Mouse (Mus musculus): ENCODE data around the gene Dvl2. TPM values are rescaled to one million over a fixed set of nuclear protein-coding genes. Genes with fewer than 3 reads are reported as not detected.
A peak's percentile ranks its signal among the peaks of the same experiment; 100 is the strongest.
"Not testable (repeated sequence)": the region's sequence is repeated elsewhere in the genome, so short reads cannot be mapped to it uniquely, and the experiment has no call there.

The Dvl2 gene
- polyA plus RNA-seq (2015; fragmentation: Nextera tagmentation; extraction: Ambion mirVana) = 34.6 and 34.7 TPM in 2 replicates

DNA sequence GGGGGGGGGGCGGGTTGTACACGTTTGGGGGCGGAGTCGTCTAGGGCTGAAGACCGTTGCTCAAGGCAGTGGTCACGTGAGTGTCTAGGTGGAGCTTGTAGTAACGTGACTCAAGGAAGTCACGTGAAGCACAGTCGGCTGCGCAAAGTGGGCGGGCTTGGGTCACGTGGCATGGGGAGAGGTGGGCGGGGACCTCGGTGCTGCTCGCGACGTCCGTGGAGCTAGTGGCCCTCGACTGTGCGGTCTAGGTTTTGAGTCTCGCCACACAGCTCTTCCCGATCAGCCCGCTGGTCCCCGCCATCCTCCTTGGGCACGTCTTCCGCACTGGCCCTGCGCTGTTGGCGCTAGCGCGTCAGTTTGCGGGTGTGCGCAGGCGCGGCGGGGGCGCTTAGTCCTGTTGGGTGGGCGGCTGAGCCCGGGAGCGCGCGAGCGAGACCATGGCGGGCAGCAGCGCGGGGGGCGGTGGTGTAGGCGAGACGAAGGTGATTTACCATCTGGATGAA, at the start of gene Dvl2:
Gene Dvl2 (plus strand): TSS at position 200 of the 503 bp plus-strand sequence.
- Histone ChIP-seq H3K9ac (replicated peaks; ENCODE audit: low read depth, low read length) (peak within 1 kb of the TSS; percentile 83), H3K4me3 (replicated peaks; ENCODE audit: low read length) (peak within 1 kb of the TSS; percentile 82), H3K4me1 (replicated peaks; ENCODE audit: control insufficient read depth, insufficient read depth, low read length) (peaks cover 42% of the 10 kb centered on the region), H3K27ac (ENCODE audit: low read length) (peak within 1 kb of the TSS; percentile 97), H3K4me2 (ENCODE audit: low read length) (peak within 1 kb of the TSS; percentile 95), H3K9me3 (ENCODE audit: control insufficient read depth, low read length) (no peaks in the 10 kb centered on the region), H3K36me3 (ENCODE audit: control insufficient read depth, insufficient read depth) (peaks cover 11% of the 10 kb centered on the region; the same call in 1 of the 2 replicates), H3K27me3 (replicated peaks; ENCODE audit: control insufficient read depth, insufficient read depth, low read length) (no peaks in the 10 kb centered on the region)
- peak; percentile 69 for ATAC-seq
- under 1% methylated on average over 48 of the region's 48 CpGs for WGBS

DNA sequence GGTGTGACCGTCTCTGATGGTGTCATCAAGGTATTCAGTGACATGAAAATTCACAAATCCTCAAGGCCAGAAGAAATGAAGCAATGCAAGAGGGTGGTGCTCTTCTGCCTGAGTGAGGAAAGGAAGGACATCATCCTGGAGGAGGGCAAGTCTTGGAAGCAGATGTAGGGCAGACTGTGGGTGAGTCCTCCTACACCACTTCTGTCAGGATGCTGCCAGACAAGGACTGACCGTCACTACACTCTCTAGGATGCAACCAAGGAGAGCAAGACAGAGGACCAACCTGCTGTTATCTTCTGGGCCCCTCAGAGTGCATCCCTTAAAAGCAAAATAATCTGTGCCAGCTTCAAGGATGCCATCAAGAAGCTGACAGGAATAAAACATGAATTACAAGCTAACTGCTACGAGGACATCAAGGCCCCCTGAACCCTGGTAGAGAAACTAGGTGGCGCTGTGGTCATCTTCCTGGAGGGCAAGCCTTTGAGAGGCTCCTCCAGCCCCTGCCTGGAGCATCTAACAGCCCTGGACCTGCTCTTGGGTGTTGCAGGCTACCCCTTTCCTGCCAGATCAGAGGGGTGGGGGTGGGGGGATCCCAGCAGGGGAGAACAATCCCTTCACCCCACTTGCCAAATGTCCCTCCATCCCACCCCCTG, 49.5 kb upstream of the Dvl2 start:
- no peak overlapping the region for H3K27ac ChIP-seq (ENCODE audit: low read length)
- no peak for ATAC-seq
- H3K4me1 ChIP-seq (replicated peaks; ENCODE audit: control insufficient read depth, insufficient read depth, low read length) = peaks cover 17% of the 10 kb centered on the region
- H3K9me3 ChIP-seq (ENCODE audit: control insufficient read depth, low read length) = no peaks in the 10 kb centered on the region
- H3K4me3 ChIP-seq (replicated peaks; ENCODE audit: low read length) = no peak overlapping the region
- 45% methylated on average over 4 of the region's 4 CpGs for WGBS
- H3K27me3 ChIP-seq (replicated peaks; ENCODE audit: control insufficient read depth, insufficient read depth, low read length) = no peaks in the 10 kb centered on the region
- no peak overlapping the region for H3K9ac ChIP-seq (replicated peaks; ENCODE audit: low read depth, low read length)
- no peaks in the 10 kb centered on the region for H3K36me3 ChIP-seq (ENCODE audit: control insufficient read depth, insufficient read depth)
- no peak overlapping the region for H3K4me2 ChIP-seq (ENCODE audit: low read length)

DNA sequence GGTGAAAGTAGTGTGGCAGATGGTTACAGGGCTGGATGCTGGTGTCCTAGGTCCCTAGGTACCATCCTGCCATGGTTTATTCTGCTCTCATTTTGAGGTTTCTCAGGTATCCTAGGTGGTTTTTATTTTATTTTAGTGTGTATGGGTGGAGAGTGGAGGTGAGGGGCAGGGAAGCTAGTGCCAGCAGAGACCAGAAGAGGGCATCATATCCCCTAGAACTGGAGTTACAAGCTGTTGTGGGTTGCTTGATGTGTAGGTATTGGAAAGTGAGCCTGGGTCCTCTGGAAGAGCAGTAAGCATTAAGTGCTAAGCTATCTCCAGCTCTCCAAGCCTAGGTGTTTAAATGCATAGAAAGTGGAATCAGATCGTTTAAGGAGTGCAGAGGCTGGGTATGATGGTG, 48.1 kb upstream of the Dvl2 start:
- H3K36me3 ChIP-seq (ENCODE audit: control insufficient read depth, insufficient read depth) = no peaks in the 10 kb centered on the region
- H3K27ac ChIP-seq (ENCODE audit: low read length) = no peak overlapping the region
- H3K9ac ChIP-seq (replicated peaks; ENCODE audit: low read depth, low read length) = no peak overlapping the region
- peaks cover 15% of the 10 kb centered on the region for H3K4me1 ChIP-seq (replicated peaks; ENCODE audit: control insufficient read depth, insufficient read depth, low read length)
- ATAC-seq = no peak
- 47% methylated on average over 1 of the region's 1 CpGs for WGBS
- H3K9me3 ChIP-seq (ENCODE audit: control insufficient read depth, low read length) = no peaks in the 10 kb centered on the region
- no peak overlapping the region for H3K4me3 ChIP-seq (replicated peaks; ENCODE audit: low read length)
- no peaks in the 10 kb centered on the region for H3K27me3 ChIP-seq (replicated peaks; ENCODE audit: control insufficient read depth, insufficient read depth, low read length)
- H3K4me2 ChIP-seq (ENCODE audit: low read length) = no peak overlapping the region

DNA sequence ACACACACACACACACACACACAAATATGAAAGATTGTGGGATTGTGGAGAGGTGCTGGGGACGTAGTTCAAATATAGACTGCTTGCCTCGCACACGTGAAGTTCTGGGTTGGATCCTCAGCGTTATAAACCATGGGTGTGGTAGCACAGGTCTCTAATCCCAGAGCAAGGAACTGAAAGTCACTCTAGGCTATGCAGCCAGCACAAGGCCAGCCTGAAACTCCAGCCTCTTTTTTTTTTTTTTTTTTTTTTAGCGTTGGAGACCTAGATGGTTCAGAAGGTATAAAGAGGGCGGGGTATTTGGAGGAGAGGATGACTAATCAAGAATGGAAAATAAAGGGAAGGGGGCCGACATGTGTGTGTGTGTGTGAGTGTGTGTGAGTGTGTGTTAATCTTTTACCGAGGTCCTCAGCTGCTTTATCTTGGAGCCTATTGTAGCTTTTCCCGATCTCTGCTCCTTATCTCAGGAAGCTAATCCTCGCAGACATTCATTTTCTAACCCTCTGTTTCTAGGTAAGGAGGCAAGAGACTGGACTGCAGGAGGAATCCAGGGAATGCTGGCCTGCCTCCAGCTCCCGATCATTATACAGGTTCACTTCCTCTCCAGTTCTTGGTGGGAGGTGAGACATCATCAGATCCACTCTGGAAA, 47.0 kb upstream of the Dvl2 start:
- no peak for ATAC-seq
- no peaks in the 10 kb centered on the region for H3K27me3 ChIP-seq (replicated peaks; ENCODE audit: control insufficient read depth, insufficient read depth, low read length)
- no peak overlapping the region for H3K4me3 ChIP-seq (replicated peaks; ENCODE audit: low read length)
- peaks cover 4% of the 10 kb centered on the region for H3K4me1 ChIP-seq (replicated peaks; ENCODE audit: control insufficient read depth, insufficient read depth, low read length)
- H3K36me3 ChIP-seq (ENCODE audit: control insufficient read depth, insufficient read depth) = no peaks in the 10 kb centered on the region
- 71% methylated on average over 11 of the region's 11 CpGs for WGBS
- no peak overlapping the region for H3K27ac ChIP-seq (ENCODE audit: low read length)
- H3K4me2 ChIP-seq (ENCODE audit: low read length) = no peak overlapping the region
- no peak overlapping the region for H3K9ac ChIP-seq (replicated peaks; ENCODE audit: low read depth, low read length)
- no peaks in the 10 kb centered on the region for H3K9me3 ChIP-seq (ENCODE audit: control insufficient read depth, low read length)

DNA sequence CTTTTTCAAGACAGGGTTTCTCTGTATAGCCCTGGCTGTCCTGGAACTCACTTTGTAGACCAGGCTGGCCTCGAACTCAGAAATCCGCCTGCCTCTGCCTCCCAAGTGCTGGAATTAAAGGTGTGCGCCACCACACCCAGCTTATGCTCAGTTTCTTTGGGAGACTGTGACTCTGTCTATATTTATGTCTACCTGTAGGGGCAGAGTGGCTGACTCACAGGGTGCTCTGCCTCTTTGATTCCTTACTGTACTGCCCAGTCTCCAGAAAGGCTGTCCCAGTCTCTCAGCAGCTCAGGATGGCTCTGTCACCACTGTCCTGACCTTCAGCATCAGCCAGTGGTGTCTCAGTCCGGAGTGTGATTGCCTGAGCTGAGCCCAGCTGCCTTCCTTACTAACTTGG, 44.8 kb upstream of the Dvl2 start:
- H3K9ac ChIP-seq (replicated peaks; ENCODE audit: low read depth, low read length); ATAC-seq: not testable (repeated sequence)
- 74% methylated on average over 4 of the region's 4 CpGs for WGBS

DNA sequence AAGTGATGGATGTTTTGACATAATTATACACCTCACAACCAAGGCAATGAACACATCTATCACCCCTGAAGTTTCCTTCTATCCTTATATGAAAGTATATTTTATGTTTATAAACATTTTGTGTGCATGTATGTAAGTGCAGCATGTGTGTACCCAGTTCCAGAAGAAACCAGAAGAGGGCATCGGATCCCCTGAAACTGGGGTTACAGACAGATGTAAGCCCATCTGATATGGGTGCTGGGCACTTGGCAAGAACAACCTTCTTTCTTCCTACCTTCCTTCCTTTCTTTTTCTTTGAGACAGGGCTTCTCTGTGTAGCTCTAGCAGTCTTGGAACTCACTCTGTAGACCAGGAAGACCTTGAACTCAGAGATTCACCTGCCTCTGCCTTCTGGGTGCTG, 44.2 kb upstream of the Dvl2 start:
- H3K36me3 ChIP-seq (ENCODE audit: control insufficient read depth, insufficient read depth) = no peaks in the 10 kb centered on the region
- no peak overlapping the region for H3K9ac ChIP-seq (replicated peaks; ENCODE audit: low read depth, low read length)
- H3K27ac ChIP-seq (ENCODE audit: low read length) = no peak overlapping the region
- H3K9me3 ChIP-seq (ENCODE audit: control insufficient read depth, low read length) = no peaks in the 10 kb centered on the region
- no peaks in the 10 kb centered on the region for H3K27me3 ChIP-seq (replicated peaks; ENCODE audit: control insufficient read depth, insufficient read depth, low read length)
- H3K4me1 ChIP-seq (replicated peaks; ENCODE audit: control insufficient read depth, insufficient read depth, low read length) = no peaks in the 10 kb centered on the region
- ATAC-seq = no peak
- H3K4me3 ChIP-seq (replicated peaks; ENCODE audit: low read length) = no peak overlapping the region
- no peak overlapping the region for H3K4me2 ChIP-seq (ENCODE audit: low read length)
- 77% methylated on average over 1 of the region's 1 CpGs for WGBS

More for the DNA sequence above, 44.8 kb upstream of the Dvl2 start:
- not testable (repeated sequence) for H3K4me2 ChIP-seq (ENCODE audit: low read length); H3K4me3 ChIP-seq (replicated peaks; ENCODE audit: low read length); H3K36me3 ChIP-seq (ENCODE audit: control insufficient read depth, insufficient read depth); H3K27ac ChIP-seq (ENCODE audit: low read length); H3K9me3 ChIP-seq (ENCODE audit: control insufficient read depth, low read length); H3K4me1 ChIP-seq (replicated peaks; ENCODE audit: control insufficient read depth, insufficient read depth, low read length); H3K27me3 ChIP-seq (replicated peaks; ENCODE audit: control insufficient read depth, insufficient read depth, low read length)

DNA sequence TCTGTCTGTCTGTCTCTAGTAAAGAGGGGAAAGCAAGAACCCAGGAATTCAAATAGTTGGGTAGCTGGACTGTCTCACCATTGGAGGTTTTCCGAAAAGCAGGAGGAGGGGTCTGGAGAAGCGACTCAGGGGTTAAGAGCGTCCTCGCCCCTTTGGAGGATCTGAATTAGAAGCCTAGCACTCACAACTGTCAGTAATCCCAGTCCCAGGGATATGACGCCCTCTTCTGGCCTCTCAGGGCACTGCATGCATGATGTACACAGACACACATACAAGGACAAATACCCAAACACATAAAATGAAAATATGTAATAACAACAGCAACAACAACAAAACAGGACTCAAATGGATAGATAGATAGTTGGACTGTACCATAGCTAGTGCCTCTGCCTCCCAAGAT, 39.8 kb upstream of the Dvl2 start:
- no peaks in the 10 kb centered on the region; the same call in 1 of the 2 replicates for H3K4me1 ChIP-seq (replicated peaks; ENCODE audit: control insufficient read depth, insufficient read depth, low read length)
- peaks cover 28% of the 10 kb centered on the region for H3K27me3 ChIP-seq (replicated peaks; ENCODE audit: control insufficient read depth, insufficient read depth, low read length)
- H3K4me2 ChIP-seq (ENCODE audit: low read length) = no peak overlapping the region
- ATAC-seq = no peak
- H3K36me3 ChIP-seq (ENCODE audit: control insufficient read depth, insufficient read depth) = no peaks in the 10 kb centered on the region
- no peak overlapping the region for H3K4me3 ChIP-seq (replicated peaks; ENCODE audit: low read length)
- no peak overlapping the region for H3K27ac ChIP-seq (ENCODE audit: low read length)
- no peaks in the 10 kb centered on the region for H3K9me3 ChIP-seq (ENCODE audit: control insufficient read depth, low read length)
- WGBS = 22% methylated on average over 5 of the region's 5 CpGs
- no peak overlapping the region for H3K9ac ChIP-seq (replicated peaks; ENCODE audit: low read depth, low read length)

DNA sequence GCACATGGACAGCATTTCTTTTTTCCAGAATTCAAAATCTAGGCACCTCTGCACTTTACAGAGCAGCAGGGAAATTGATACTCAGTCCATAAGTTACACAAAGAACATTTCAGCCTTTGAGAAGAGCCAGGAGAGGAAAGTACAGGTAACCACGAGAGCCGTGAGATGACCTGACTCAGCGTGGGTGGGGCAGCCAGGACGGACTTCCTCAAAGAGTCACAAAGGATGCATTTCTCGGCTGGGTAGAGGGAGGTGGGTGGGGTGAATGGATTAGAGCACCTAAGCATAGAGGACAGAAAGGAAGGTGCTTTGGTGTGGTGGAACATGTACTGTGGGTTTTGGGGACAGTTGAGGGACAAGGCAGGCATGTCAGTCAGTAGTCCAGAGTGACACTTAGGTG, 38.6 kb upstream of the Dvl2 start:
- no peak overlapping the region for H3K9ac ChIP-seq (replicated peaks; ENCODE audit: low read depth, low read length)
- H3K4me2 ChIP-seq (ENCODE audit: low read length) = no peak overlapping the region
- no peak overlapping the region for H3K27ac ChIP-seq (ENCODE audit: low read length)
- peaks cover 38% of the 10 kb centered on the region for H3K27me3 ChIP-seq (replicated peaks; ENCODE audit: control insufficient read depth, insufficient read depth, low read length)
- 48% methylated on average over 5 of the region's 5 CpGs for WGBS
- H3K9me3 ChIP-seq (ENCODE audit: control insufficient read depth, low read length) = no peaks in the 10 kb centered on the region
- peaks cover 5% of the 10 kb centered on the region for H3K4me1 ChIP-seq (replicated peaks; ENCODE audit: control insufficient read depth, insufficient read depth, low read length)
- no peak overlapping the region for H3K4me3 ChIP-seq (replicated peaks; ENCODE audit: low read length)
- no peak for ATAC-seq
- no peaks in the 10 kb centered on the region for H3K36me3 ChIP-seq (ENCODE audit: control insufficient read depth, insufficient read depth)

DNA sequence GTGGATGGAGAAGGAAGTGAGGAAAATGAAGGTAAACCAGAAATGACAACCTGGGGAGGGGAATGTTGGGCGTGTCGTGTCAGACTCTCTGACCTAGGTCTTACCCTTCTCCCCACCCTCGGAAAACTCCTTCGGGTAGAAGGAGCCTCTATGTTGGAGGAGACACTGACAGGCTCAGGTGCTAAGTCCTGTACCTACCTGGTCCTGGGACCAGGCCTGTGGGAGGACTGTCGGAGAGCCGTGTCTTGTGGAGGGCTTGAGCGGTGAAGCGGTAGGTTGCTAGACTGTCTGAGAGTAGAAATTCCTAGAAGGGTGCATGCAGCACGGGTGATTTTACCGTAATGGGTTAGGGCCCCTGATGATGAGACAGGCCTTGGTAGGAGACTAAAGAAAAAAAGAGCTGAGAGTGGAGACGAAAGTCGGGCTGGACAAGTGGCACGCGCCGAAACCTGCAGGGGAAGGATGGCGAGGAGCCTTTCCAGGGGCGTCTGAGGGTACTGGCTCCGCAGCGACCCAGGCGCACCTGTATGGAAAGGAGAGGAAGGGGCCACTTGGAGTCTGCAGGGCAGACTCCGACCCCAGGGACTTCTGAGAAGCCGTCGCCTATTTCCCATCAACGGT, 35.6 kb upstream of the Dvl2 start, which contains the start of gene Cldn7:
Gene Cldn7 (plus strand): TSS at position 130 of the 621 bp plus-strand sequence.
- Histone ChIP-seq H3K9ac (replicated peaks; ENCODE audit: low read depth, low read length) (no peak within 1 kb of the TSS), H3K27ac (ENCODE audit: low read length) (no peak within 1 kb of the TSS), H3K36me3 (ENCODE audit: control insufficient read depth, insufficient read depth) (peaks cover 13% of the 10 kb centered on the region), H3K4me1 (replicated peaks; ENCODE audit: control insufficient read depth, insufficient read depth, low read length) (peaks cover 6% of the 10 kb centered on the region), H3K9me3 (ENCODE audit: control insufficient read depth, low read length) (no peaks in the 10 kb centered on the region), H3K27me3 (replicated peaks; ENCODE audit: control insufficient read depth, insufficient read depth, low read length) (peaks cover 52% of the 10 kb centered on the region), H3K4me2 (ENCODE audit: low read length) (no peak within 1 kb of the TSS), H3K4me3 (replicated peaks; ENCODE audit: low read length) (no peak within 1 kb of the TSS; the same call in 1 of the 2 replicates)
- WGBS = 10% methylated on average over 24 of the region's 24 CpGs
- ATAC-seq = no peak

Data from forebrain, embryonic 16.5 days (tissue).